Mouse (Mus musculus) testis, adult 2 months (tissue): ENCODE results near the gene Ntmt1. TPM values are rescaled to one million over a fixed set of nuclear protein-coding genes. Genes with fewer than 3 reads are reported as not detected.
A peak's percentile ranks its signal among the peaks of the same experiment; 100 is the strongest.

Experiments used
- H3K27ac ChIP-seq: fragments of 200-500 bp; 2 replicates; pipeline ENCODE4 v1.5.1; 2012; ENCODE audit warnings: low read depth, low read length; ENCODE audit not compliant: control insufficient read depth, insufficient read depth
- H3K27me3 ChIP-seq: fragments of 200-500 bp; 2 replicates; pipeline ENCODE4 v1.6.1; 2012; ENCODE audit warnings: mild to moderate bottlenecking, low read length, moderate library complexity; ENCODE audit not compliant: control insufficient read depth, insufficient read depth
- H3K36me3 ChIP-seq: fragments of 200-500 bp; 2 replicates; pipeline ENCODE4 v1.6.1; 2012; ENCODE audit warnings: mild to moderate bottlenecking, low read length; ENCODE audit not compliant: control insufficient read depth, insufficient read depth
- H3K4me1 ChIP-seq: fragments of 200-500 bp; 2 replicates; pipeline ENCODE4 v1.6.1; 2012; ENCODE audit warnings: low read length; ENCODE audit not compliant: control insufficient read depth, insufficient read depth
- H3K4me3 ChIP-seq: fragments of 200-500 bp; 2 replicates; pipeline ENCODE4 v1.5.1; 2012; ENCODE audit warnings: low read depth, mild to moderate bottlenecking, low read length, moderate library complexity, mixed read lengths; ENCODE audit not compliant: control insufficient read depth
- CTCF ChIP-seq: fragments of 200-500 bp; IDR thresholded peaks from 2 replicates; pipeline ENCODE4 v1.5.1; 2012; ENCODE audit warnings: low read depth, mild to moderate bottlenecking, inconsistent platforms, low read length, moderate library complexity; ENCODE audit not compliant: control insufficient read depth, insufficient read depth, insufficient replicate concordance
- POLR2A ChIP-seq: fragments of 200-500 bp; IDR thresholded peaks from 2 replicates; pipeline ENCODE4 v1.6.1; 2012; ENCODE audit warnings: low read depth, mild to moderate bottlenecking, inconsistent platforms, low read length, moderate library complexity; ENCODE audit not compliant: control insufficient read depth
- polyA plus RNA-seq: library from polyadenylated mRNA; depleted of rRNA; stranded (reverse); fragments of >200 nt; gene quantifications from 2 replicates; pipeline ENCODE4 v1.2.3, GENCODE M21; 2012; rRNA removed

Gene Ntmt1
- polyA plus RNA-seq, 1 experiment = 49.5 TPM

- no peaks in the 10 kb centered on the region for H3K27me3 ChIP-seq
- no peak overlapping the region for H3K27ac ChIP-seq
- TF ChIP-seq POLR2A = no peak
- TF ChIP-seq CTCF = no peak
- no peak overlapping the region for H3K4me3 ChIP-seq
- H3K4me1 ChIP-seq = peaks cover 5% of the 10 kb centered on the region
- H3K36me3 ChIP-seq = no peaks in the 10 kb centered on the region
Measured at GRCm38 (mm10) chr2:30862081-30862480, 54.5 kb downstream of the Ntmt1 start.

DNA sequence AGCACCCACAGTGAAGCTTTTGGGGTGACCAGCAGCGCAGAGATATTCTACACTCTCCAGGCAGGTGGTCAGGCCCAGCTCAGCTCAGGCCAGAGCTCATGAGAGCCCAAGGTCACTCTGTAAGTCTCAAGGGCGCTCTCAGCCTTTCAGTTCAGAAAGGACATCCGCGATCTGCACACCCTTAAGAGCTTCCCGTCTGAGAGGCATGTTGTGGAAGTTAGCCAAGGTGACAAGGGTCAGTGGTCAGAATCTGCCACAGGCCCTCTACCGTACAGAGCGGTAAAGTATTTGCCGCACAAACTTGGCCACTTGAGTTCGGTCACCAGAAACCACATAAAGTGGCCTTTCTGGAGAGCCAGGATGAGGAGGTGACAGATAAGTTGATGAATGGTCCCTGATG, 55.9 kb downstream of the Ntmt1 start:
- Histone ChIP-seq H3K4me3 (no peak overlapping the region), H3K36me3 (no peaks in the 10 kb centered on the region), H3K27ac (no peak overlapping the region), H3K4me1 (peaks cover 5% of the 10 kb centered on the region), H3K27me3 (no peaks in the 10 kb centered on the region)
- TF ChIP-seq CTCF (no peak), POLR2A (no peak)

GRCm38 (mm10) chr2:30864968-30865381, 57.3 kb downstream of the Ntmt1 start:
- Histone ChIP-seq H3K27me3 (no peaks in the 10 kb centered on the region), H3K36me3 (no peaks in the 10 kb centered on the region), H3K4me3 (peak overlapping the region; percentile 12), H3K27ac (no peak overlapping the region), H3K4me1 (peaks cover 5% of the 10 kb centered on the region)
- TF ChIP-seq POLR2A (no peak), CTCF (no peak)

DNA sequence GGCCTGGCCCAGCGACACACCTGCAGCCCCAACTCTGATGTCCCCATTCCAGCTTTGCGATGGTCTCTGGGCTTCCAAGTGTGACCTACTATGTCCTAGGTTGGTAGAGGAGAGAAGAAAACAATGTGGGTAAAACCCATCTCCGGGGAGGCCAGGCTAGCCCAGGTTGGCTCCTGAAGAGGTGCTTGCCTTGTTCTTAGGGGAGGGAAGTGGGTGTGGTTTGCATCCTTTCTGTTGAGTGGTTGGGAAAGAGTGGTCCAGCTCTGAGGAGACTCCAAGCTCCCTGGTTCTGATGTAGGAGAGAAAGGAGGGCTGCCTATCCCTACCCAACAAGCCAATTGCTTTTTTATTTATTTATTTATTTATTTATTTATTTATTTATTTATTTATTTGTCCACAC, 57.8 kb downstream of the Ntmt1 start:
- Histone ChIP-seq H3K36me3 (no peaks in the 10 kb centered on the region), H3K4me3 (no peak overlapping the region), H3K27ac (no peak overlapping the region), H3K4me1 (peaks cover 5% of the 10 kb centered on the region), H3K27me3 (no peaks in the 10 kb centered on the region)
- no peak for TF ChIP-seq CTCF
- TF ChIP-seq POLR2A = no peak

DNA sequence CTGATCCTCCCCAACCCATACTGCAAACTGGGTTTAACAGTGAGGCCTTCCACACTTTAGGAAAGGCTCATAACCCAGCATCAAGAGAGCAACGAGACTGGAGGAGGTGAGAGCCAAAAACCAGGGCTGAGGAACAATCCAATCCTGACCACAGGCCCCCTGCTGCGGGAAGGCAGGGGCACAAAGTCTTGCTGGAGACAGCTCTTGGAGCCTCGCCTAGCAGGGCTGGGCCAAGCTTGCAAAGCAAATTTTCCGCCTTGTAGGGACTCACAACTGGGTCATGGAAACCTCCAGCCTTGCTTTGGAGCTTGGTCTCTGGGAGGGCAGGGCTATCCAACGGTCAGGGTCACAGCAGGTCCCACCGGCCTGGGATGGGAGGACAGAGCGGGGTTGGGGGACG, 63.2 kb downstream of the Ntmt1 start:
- Histone ChIP-seq H3K4me3 (no peak overlapping the region), H3K27ac (no peak overlapping the region), H3K27me3 (no peaks in the 10 kb centered on the region), H3K4me1 (no peaks in the 10 kb centered on the region), H3K36me3 (no peaks in the 10 kb centered on the region)
- TF ChIP-seq POLR2A (no peak), CTCF (no peak)

Other genes starting within 250 kb of the Ntmt1 start
- 0.51 TPM in 1 of 2 replicates, not detected in the other for gene Cstad, start 212.8 kb upstream of the Ntmt1 start, polyA plus RNA-seq
- 905 and 964 TPM in 2 replicates for gene 1700001O22Rik, start 4.2 kb upstream of the Ntmt1 start, polyA plus RNA-seq
- 9.3 and 10.5 TPM in 2 replicates for gene Asb6, start 22.5 kb downstream of the Ntmt1 start, polyA plus RNA-seq
- gene Prrx2, start 27.1 kb downstream of the Ntmt1 start, polyA plus RNA-seq = 1.0 and 1.5 TPM in 2 replicates
- gene Ptges, start 122.0 kb downstream of the Ntmt1 start, polyA plus RNA-seq = 3.9 and 15.6 TPM in 2 replicates
- 12.9 and 14.0 TPM in 2 replicates for gene Tor1b, start 145.1 kb downstream of the Ntmt1 start, polyA plus RNA-seq
- gene Tor1a, start 160.1 kb downstream of the Ntmt1 start, polyA plus RNA-seq = 10.5 and 11.1 TPM in 2 replicates
- 19.9 and 23.7 TPM in 2 replicates for gene BC005624, start 174.4 kb downstream of the Ntmt1 start, polyA plus RNA-seq
- 68.1 and 76.9 TPM in 2 replicates for gene Usp20, start 174.5 kb downstream of the Ntmt1 start, polyA plus RNA-seq